Mouse (Mus musculus): ENCODE results near the gene Kcnq5.

DNA sequence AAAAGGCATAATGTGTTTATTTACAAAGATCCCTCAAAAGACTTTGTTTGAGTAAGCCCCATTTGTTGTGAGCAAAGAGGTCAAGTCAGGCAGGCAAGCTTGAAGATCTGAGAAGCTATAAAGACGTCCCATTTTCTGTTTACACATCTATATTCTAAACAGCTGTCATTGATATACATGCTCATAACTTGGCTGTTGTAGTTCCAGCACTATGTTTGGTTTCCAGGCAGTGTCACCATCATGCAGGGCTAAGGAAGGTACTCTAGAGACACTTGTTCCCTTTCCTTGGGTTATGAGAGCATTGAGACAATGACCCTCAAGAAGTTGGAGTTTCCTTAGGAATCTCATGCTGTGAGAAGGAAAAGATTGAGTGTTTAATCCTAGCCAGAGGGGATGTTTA, 17.6 kb upstream of the Kcnq5 start:
- no peak for TF ChIP-seq CTCF (IDR thresholded peaks at IDR 0.05; ENCODE audit: low read depth, low read length)
- no peak for TF ChIP-seq EP300 (IDR thresholded peaks at IDR 0.05; ENCODE audit: insufficient read depth, low read depth, low read length)

All from ES-Bruce4 (cell line).